In the genomic region with DNA sequence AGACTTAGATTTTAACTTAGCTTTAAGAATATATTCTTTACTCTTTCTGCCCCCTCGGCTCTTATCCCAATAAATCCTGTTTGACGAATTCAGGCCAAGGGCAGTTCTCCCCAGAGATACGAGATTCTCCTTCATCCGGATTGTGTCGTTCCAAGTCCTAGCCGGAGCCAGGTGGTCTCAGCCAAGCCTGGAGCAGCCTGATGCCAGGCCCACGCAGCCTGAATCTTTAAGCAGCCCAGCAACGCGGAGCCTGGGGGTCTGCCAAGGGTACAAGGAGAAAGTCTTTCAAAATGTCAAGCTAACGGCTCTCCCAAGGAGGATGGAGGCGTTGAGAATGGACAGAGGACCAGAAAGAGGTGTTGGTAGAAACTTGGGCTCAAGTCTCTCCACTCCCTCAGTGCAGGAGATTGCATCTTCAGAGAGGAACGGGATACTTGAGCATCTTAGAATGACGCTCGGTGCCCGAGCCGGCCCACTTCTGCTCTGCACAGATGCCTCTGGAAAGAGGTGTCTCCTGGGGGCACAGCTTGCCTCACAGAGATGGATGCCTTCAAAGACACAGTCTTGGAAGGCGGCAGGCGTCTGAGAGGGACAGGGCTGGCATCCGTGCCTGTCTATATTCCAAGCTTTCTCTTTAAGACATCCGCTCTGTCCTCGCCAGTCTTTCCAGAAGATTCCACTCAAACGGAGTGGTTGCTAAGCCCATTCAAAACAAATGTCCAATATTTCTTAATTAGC, we compare ENCODE assay signal across 8 mouse cellular contexts.
DNase-seq lines count a peak whose midpoint lies in the region; ATAC-seq and TF ChIP-seq lines count a peak whose summit lies in the region.

No protein-coding gene starts in this region.

- no peak for TF ChIP-seq POLR2A in brain, embryonic 14.5 days (IDR thresholded peaks at IDR 0.05; ENCODE audit: borderline replicate concordance, extremely low read depth, insufficient read depth, insufficient read length, poor library complexity, severe bottlenecking)

- ATAC-seq in megakaryocyte-erythroid progenitor cell, adult 5-6 weeks (replicated peaks; ENCODE audit: low FRiP score, low TSS enrichment, poor library complexity, severe bottlenecking), result no peak

- peak; percentile 45 for DNase-seq in gastrocnemius, postnatal 10 days
- no peak for DNase-seq in gastrocnemius, adult 18-20 months (ENCODE audit: low spot score)
- DNase-seq in layer of hippocampus, adult 2 months (ENCODE audit: low spot score in 2 of 2), result no peak
- DNase-seq in layer of hippocampus, adult 9-11 months, result no peak
- peak; percentile 48 for DNase-seq in MN1 (ENCODE audit: low spot score)
- DNase-seq in brain, embryonic 14.5 days (ENCODE audit: low read depth), result peak; percentile 83
- no peak for DNase-seq in thymus, postnatal 14 days

- TF ChIP-seq CTCF in layer of hippocampus, adult 2 months (conservative IDR thresholded peaks at IDR 0.05), result no peak
- TF ChIP-seq CTCF in brain, embryonic 14.5 days (IDR thresholded peaks at IDR 0.05; ENCODE audit: borderline replicate concordance, extremely low read depth, insufficient read depth, insufficient read length), result no peak

- peak overlapping the region; percentile 32; the same call in 1 of the 2 replicates for H3K27ac ChIP-seq in layer of hippocampus, adult 2 months

- H3K4me3 ChIP-seq in layer of hippocampus, adult 2 months, result peak overlapping the region; percentile 14; the same call in 1 of the 2 replicates

Comparison
In these comparisons a context has a peak if more than half of its experiments do, and no peak if none do; other contexts are left out.
1. DNase-seq: peak in gastrocnemius, postnatal 10 days (single experiment), MN1 (single experiment) and brain, embryonic 14.5 days (single experiment); none in gastrocnemius, adult 18-20 months (single experiment), layer of hippocampus, adult 2 months (0 of 2), layer of hippocampus, adult 9-11 months (single experiment) and thymus, postnatal 14 days (single experiment).